11 mouse cellular contexts compared by ENCODE assay signal in genomic region chr17:88113015-88113882, GRCm38 (mm10). TPM values are rescaled to one million over a fixed set of nuclear protein-coding genes. Genes with fewer than 3 reads are reported as not detected.
DNase-seq lines count a peak whose midpoint lies in the region; ATAC-seq and TF ChIP-seq lines count a peak whose summit lies in the region.
"Had no signal": no experiment of that assay in that cellular context is flagged by ENCODE, and none has a peak within 500 bp of the region (broad histone marks: within the 10 kb centered on the region; RNA-seq: fewer than 3 reads in every experiment).

No protein-coding gene starts in this region.

- peaks cover 5% of the 10 kb centered on the region; the same call in 1 of the 2 replicates for H3K4me1 ChIP-seq in liver, postnatal 0 days (ENCODE audit: insufficient read depth)
- H3K4me1 ChIP-seq in liver, embryonic 12.5 days = peaks cover 3% of the 10 kb centered on the region; the same call in 1 of the 2 replicates
- H3K4me1 ChIP-seq in intestine, embryonic 16.5 days (ENCODE audit: control insufficient read depth, insufficient read depth, low read length) = no peaks in the 10 kb centered on the region
- H3K4me1 ChIP-seq in kidney, embryonic 16.5 days (ENCODE audit: insufficient read depth, low read length) = peaks cover 7% of the 10 kb centered on the region

- TF ChIP-seq CTCF in liver, postnatal 0 days (IDR thresholded peaks at IDR 0.05; ENCODE audit: low read depth) = no peak

- no peak overlapping the region for H3K9ac ChIP-seq in liver, postnatal 0 days (replicated peaks)
- H3K9ac ChIP-seq in liver, embryonic 12.5 days = no peak overlapping the region
- no peak overlapping the region for H3K9ac ChIP-seq in intestine, embryonic 16.5 days (ENCODE audit: low read depth, low read length)
- H3K9ac ChIP-seq in kidney, embryonic 16.5 days (replicated peaks; ENCODE audit: low read length) = no peak overlapping the region

- DNase-seq in liver, postnatal 0 days = peak; percentile 24
- DNase-seq in CD4-positive, CD25-positive, alpha-beta regulatory T cell, adult 2 months (ENCODE audit: low read depth, low spot score) = peak; percentile 82
- DNase-seq in c-Kit-positive CD71-negative TER-119-negative erythroid progenitor cells, embryonic 14.5 days (ENCODE audit: low read depth) = peak; percentile 62
- peak; percentile 47 for DNase-seq in naive thymus-derived CD4-positive, alpha-beta T cell, adult 2 months (ENCODE audit: low read depth)
- no peak for DNase-seq in right cerebral cortex, adult 2 months (ENCODE audit: low spot score in 2 of 2)
- DNase-seq: cerebellum, postnatal 14 days; heart, postnatal 14 days; kidney, adult 11 months had no signal

- H3K4me3 ChIP-seq in liver, postnatal 0 days (ENCODE audit: low read depth, low read length) = no peak overlapping the region
- H3K4me3 ChIP-seq in liver, embryonic 12.5 days = no peak overlapping the region
- no peak overlapping the region for H3K4me3 ChIP-seq in intestine, embryonic 16.5 days (ENCODE audit: low read length)
- no peak overlapping the region for H3K4me3 ChIP-seq in kidney, embryonic 16.5 days (ENCODE audit: low read length)

- no peaks in the 10 kb centered on the region for H3K9me3 ChIP-seq in liver, postnatal 0 days (ENCODE audit: low read length)
- no peaks in the 10 kb centered on the region for H3K9me3 ChIP-seq in liver, embryonic 12.5 days (replicated peaks)
- H3K9me3 ChIP-seq in intestine, embryonic 16.5 days (ENCODE audit: control insufficient read depth, low read length) = no peaks in the 10 kb centered on the region
- no peaks in the 10 kb centered on the region for H3K9me3 ChIP-seq in kidney, embryonic 16.5 days (ENCODE audit: low read length)

- H3K27ac ChIP-seq in liver, postnatal 0 days (ENCODE audit: low read depth) = peak overlapping the region; percentile 40; the same call in 1 of the 2 replicates
- H3K27ac ChIP-seq in liver, embryonic 12.5 days = no peak overlapping the region
- H3K27ac ChIP-seq in intestine, embryonic 16.5 days (ENCODE audit: low read length) = no peak overlapping the region
- H3K27ac ChIP-seq in kidney, embryonic 16.5 days (ENCODE audit: low read length) = no peak overlapping the region

- no peaks in the 10 kb centered on the region for H3K36me3 ChIP-seq in liver, postnatal 0 days (replicated peaks; ENCODE audit: insufficient read depth, low read length)
- no peaks in the 10 kb centered on the region for H3K36me3 ChIP-seq in liver, embryonic 12.5 days
- no peaks in the 10 kb centered on the region for H3K36me3 ChIP-seq in intestine, embryonic 16.5 days (ENCODE audit: control insufficient read depth, insufficient read depth, low read length)
- H3K36me3 ChIP-seq in kidney, embryonic 16.5 days (ENCODE audit: insufficient read depth, low read length) = no peaks in the 10 kb centered on the region

- no peaks in the 10 kb centered on the region for H3K27me3 ChIP-seq in liver, postnatal 0 days (ENCODE audit: insufficient read depth, low read length)
- H3K27me3 ChIP-seq in liver, embryonic 12.5 days (replicated peaks) = no peaks in the 10 kb centered on the region
- no peaks in the 10 kb centered on the region for H3K27me3 ChIP-seq in intestine, embryonic 16.5 days (replicated peaks; ENCODE audit: control insufficient read depth, insufficient read depth, low read length)
- no peaks in the 10 kb centered on the region for H3K27me3 ChIP-seq in kidney, embryonic 16.5 days (ENCODE audit: insufficient read depth, low read length)

- TF ChIP-seq EP300 in liver, postnatal 0 days (IDR thresholded peaks at IDR 0.05; ENCODE audit: low read depth) = no peak

- H3K4me2 ChIP-seq in liver, postnatal 0 days (ENCODE audit: low read depth, low read length) = no peak overlapping the region
- no peak overlapping the region for H3K4me2 ChIP-seq in liver, embryonic 12.5 days
- H3K4me2 ChIP-seq in intestine, embryonic 16.5 days (ENCODE audit: low read depth, low read length) = no peak overlapping the region
- no peak overlapping the region for H3K4me2 ChIP-seq in kidney, embryonic 16.5 days (replicated peaks; ENCODE audit: low read depth, low read length)

- WGBS in liver, postnatal 0 days (ENCODE audit: insufficient replicate concordance) = 43% methylated on average over 12 of the region's 12 CpGs
- WGBS in liver, embryonic 12.5 days (ENCODE audit: insufficient replicate concordance) = 38% methylated on average over 12 of the region's 12 CpGs
- 72% methylated on average over 12 of the region's 12 CpGs for WGBS in intestine, embryonic 16.5 days
- 84% methylated on average over 12 of the region's 12 CpGs for WGBS in kidney, embryonic 16.5 days

- peak; percentile 69 for ATAC-seq in liver, postnatal 0 days
- no peak for ATAC-seq in liver, embryonic 12.5 days
- no peak for ATAC-seq in intestine, embryonic 16.5 days
- no peak for ATAC-seq in kidney, embryonic 16.5 days (ENCODE audit: low FRiP score, low TSS enrichment)

RNA-seq across cellular contexts. Expression of gene Fbxo11, which starts 48.2 kb away (rescaled TPM):
- polyA plus RNA-seq in liver, postnatal 0 days (2015; fragmentation: Nextera tagmentation; extraction: Ambion mirVana) = 4.1 and 4.7 TPM in 2 replicates
- 6.2 and 7.0 TPM in 2 replicates for polyA plus RNA-seq in liver, embryonic 12.5 days (2016; fragmentation: Nextera tagmentation; extraction: Ambion mirVana)
- 8.0 and 8.3 TPM in 2 replicates for polyA plus RNA-seq in intestine, embryonic 16.5 days (2015; fragmentation: Nextera tagmentation; extraction: Ambion mirVana)
- polyA plus RNA-seq in kidney, embryonic 16.5 days (2015; fragmentation: Nextera tagmentation; extraction: Ambion mirVana) = 14.8 and 15.6 TPM in 2 replicates

Comparison
In these comparisons a context has a peak if more than half of its experiments do, and no peak if none do; other contexts are left out.
1. DNase-seq: peak in liver, postnatal 0 days (single experiment), CD4-positive, CD25-positive, alpha-beta regulatory T cell, adult 2 months (single experiment), c-Kit-positive CD71-negative TER-119-negative erythroid progenitor cells, embryonic 14.5 days (single experiment) and naive thymus-derived CD4-positive, alpha-beta T cell, adult 2 months (single experiment); none in right cerebral cortex, adult 2 months (0 of 2).